Mouse (Mus musculus) kidney, adult 8-10 months (tissue): ENCODE measurements at regions not wholly inside any gene's neighbourhood (a gene's known extent, or its start where the extent isn't known, plus 50 kb on each side); places are given as distances from the start of the nearest gene placed in this dataset.

Source experiments
- DNase-seq, 2 experiments: peaks; one replicate each; pipeline ENCODE4 v3.0.0; 2022

DNA sequence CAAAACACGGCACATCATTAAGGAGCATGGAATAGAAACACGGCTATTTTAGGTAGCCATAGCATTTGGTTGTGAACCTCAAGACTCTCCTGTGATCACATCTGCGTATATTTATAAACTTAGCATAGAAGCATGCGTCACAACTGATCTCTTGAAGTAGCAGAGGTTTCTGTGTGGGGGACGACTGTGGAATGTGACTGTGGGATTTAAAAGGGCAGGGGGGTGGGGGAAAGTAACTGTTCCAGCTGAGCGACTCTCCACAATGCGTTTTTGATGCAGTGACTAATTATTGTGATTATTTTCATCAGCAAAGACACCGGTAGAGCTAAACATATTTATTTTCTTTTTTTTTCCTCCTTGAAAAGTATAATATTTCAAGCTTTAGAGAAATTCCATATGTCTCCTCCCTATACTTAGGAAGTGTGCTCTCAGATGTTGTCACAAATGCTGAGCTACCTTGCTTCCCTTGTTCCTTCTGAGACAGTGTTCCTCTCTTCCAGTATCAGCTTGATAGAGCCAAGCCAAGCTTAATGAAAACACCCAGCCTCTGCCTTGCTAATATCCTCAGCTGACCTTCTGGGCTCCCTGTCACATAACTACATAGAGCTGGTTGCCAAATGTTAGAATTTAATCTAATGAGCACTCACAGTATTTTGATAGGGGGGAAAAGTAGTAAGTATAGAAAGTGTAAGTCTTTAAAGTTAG is 75.0 kb upstream of the Magi3 start:
- DNase-seq = no peak

DNA sequence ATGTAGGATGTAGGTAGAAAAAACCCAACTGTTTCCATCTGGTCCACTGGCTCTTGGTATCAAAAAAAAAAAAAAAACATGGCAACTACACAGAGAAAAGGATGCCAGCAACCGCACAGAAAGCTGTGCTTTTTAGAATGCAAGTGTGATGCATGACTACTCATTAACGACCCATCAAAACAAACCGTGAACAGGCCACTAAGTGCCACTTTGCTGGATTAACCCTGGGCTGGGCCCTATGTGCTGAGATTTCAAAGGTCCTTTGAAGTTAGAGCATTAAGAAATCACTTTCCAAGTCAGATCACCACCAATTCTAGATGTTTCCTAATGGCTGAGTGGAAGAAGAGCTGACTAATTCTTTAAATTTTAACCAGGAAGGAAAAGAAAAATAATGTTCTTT is 73.7 kb upstream of the Magi3 start:
- no peak for DNase-seq

DNA sequence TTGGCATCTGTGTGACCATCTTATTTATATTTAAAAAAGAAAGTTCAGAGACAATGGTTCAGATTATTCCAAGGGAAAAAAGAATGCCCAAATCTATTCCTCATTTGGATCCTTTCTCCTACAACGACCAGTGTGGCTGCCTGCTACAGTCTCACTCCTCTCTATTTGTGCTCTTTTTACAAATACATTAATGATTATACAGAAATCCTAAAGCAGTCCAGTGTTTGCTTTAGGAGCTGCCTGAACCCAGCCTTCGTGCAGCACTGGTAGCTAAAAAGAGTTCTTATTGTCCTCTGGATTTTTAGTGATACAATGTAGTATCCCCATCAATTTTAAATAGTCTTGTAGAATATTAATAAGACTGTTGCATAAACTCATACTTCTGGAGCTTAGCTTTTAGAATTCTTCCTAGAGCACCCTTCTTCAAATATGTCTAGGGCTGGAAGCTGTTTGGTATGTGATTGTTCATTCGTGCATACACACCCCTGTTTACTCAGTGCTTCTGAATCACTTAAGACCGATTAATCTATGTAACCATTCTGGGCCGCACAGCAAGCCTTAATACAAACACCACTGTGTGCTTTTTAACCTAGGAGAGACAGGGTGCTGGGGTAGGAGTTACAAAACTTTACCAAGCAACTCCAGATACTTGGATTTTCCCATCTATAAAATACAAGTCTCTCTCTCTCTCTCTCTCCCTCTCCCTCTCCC is 69.0 kb upstream of the Magi3 start:
- DNase-seq = no peak

DNA sequence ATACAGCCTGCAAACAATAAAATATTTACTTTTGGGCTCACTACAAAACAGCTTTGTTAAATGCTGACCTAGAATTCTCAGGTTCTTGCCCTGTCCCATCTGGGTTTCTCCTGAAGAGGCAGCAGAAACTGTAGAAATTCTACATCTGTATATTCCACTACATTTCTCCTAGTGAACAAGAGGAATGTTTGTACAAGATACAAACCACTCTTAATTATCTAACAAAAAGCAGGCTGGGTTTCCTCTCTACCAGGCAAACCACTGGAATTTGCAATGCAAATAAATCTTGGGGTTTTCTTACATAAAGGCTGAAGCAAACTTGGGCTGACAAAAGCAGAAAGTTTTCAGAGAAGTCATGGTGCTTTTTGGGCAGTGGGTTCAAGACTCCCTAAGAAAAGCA is 67.7 kb upstream of the Magi3 start:
- no peak for DNase-seq

DNA sequence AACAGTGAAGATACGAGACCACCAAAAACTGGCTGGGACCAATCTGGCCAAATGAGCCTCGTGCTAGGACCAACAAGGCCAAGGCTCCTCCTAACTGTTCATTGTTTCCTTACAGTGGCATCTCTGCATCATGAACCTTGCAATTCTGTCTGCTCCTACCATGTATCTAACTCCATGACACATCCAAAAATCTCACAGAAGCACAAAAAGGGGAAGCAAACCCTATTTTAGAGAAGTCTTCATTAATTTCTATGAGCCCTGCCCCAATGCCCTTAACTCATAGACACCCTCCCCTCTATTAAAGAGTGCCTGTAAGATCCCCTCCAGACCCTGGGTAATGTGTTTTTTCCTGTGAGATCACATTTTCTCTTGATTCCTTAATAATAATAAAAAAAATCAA is 64.8 kb upstream of the Magi3 start:
- no peak for DNase-seq

DNA sequence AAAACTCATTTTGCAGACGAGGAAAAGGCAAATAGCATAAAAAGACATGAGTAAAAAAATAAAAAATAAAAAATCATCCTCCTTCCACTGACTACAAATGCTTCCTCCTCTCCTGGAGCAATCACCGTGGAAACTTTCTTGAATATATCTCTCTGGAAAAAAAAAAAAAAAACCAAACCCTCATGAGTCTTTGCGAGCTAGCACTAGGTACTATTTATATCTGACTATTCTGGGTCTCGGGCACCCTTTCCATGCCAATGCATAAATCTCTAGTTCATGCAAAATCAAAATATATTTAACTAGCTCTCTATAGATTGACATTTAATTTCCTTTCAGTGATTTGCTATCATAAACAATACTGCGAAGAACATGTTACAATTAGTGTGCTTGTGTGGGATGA is 63.7 kb upstream of the Magi3 start:
- DNase-seq = no peak

DNA sequence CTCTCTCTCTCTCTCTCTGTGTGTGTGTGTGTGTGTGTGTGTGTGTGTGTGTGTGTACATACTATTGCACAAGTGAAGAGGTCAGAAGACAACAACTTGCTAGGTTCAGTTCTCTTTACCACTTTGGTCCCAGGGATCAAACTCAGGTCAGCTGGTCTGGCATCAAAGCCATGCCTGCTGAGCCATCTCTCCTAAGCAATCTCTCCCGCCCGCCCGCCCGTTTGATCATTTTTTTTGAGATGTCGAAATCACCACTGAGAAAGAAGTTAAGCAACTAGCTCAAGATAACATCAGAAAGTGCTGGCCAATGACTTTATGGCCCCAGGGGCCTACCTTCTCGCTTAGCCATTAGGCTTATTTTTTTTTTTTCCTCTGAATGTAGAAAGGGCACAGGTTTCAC is 59.3 kb upstream of the Magi3 start:
- peak in 1 of 2 experiments; percentile 12 for DNase-seq

DNA sequence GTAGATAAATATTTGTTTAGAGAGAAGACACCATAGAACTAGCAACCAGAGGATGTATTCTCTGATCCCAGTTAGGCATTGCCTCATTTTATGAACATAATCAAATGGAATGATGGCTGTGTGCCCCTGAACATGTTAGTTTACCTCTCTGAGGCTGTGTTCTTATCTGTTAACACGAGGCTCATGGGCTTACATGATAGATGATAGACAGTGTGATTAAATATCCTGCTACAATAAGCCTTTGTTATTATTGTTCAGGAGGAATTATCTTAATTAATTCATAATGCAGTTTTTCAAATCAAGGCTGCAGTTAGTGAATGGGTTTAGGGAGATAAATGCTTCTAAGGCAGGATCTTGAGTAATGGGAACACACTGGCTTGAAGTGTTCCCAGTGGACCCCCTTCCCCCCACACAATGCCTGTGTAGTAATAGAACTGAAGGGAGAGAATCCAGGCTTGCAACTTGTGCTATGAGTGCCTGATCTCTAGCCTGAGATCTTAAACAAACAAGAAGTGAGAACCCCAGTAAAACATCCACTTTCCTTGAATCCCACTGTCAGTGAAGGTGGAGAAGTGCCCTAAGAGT is 54.6 kb upstream of the Magi3 start:
- DNase-seq = no peak

DNA sequence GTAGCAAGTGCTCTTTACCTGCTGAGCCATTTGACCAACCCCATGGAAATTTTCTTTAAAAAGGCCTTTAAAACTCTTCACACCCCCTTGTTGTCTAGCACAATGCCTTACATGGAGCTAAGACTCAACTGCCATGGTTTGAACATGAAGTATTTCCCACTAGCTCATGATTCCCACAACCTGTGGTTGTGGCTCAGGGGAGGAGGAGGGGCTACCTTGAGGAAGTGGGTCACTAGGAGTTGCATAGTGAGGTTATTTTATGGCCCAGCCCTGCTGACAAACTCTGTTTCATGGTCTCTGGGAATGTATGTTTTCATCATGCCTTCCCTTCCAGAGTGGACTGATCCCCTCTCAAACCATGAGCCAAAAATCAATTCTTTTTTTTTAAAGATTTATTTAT is 53.9 kb upstream of the Magi3 start:
- no peak for DNase-seq
